Mouse (Mus musculus): ENCODE results near the gene Tmem132b. TPM values are rescaled to one million over a fixed set of nuclear protein-coding genes. Genes with fewer than 3 reads are reported as not detected.
A peak's percentile ranks its signal among the peaks of the same experiment; 100 is the strongest.

The Tmem132b gene
- polyA plus RNA-seq, 1 experiment from 2014 or later = not detected

DNA sequence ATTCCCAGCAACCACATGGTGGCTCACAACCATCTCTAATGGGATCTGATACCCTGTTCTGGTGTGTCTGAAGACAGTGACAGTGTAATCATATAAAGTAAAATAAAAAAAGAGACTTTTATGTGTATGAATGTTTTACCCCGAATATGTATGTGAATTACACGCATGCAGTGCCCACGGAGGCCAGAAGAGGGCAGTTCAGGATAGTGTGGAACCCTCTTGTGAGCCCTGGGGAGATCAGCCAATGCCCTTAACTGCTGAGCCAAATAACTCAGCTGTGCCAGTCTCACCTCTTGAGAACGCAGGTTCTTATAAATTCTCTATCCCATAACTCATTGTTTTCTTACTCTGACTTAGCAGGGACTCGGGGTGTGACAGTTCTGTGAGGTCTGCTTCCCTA is 12.9 kb upstream of the Tmem132b start:
- no peaks in the 10 kb centered on the region for H3K27me3 ChIP-seq
- H3K4me1 ChIP-seq (replicated peaks) = peaks cover 17% of the 10 kb centered on the region
- H3K4me2 ChIP-seq = no peak overlapping the region
- no peaks in the 10 kb centered on the region for H3K9me3 ChIP-seq (replicated peaks)
- H3K36me3 ChIP-seq = no peaks in the 10 kb centered on the region; the same call in 1 of the 2 replicates
- no peak for ATAC-seq (replicated peaks; ENCODE audit: insufficient number of reproducible peaks, insufficient read depth, low FRiP score, low read depth)
- no peak overlapping the region for H3K4me3 ChIP-seq
- H3K27ac ChIP-seq = no peak overlapping the region
- H3K9ac ChIP-seq = no peak overlapping the region
- 71% methylated on average over 5 of the region's 5 CpGs for WGBS

DNA sequence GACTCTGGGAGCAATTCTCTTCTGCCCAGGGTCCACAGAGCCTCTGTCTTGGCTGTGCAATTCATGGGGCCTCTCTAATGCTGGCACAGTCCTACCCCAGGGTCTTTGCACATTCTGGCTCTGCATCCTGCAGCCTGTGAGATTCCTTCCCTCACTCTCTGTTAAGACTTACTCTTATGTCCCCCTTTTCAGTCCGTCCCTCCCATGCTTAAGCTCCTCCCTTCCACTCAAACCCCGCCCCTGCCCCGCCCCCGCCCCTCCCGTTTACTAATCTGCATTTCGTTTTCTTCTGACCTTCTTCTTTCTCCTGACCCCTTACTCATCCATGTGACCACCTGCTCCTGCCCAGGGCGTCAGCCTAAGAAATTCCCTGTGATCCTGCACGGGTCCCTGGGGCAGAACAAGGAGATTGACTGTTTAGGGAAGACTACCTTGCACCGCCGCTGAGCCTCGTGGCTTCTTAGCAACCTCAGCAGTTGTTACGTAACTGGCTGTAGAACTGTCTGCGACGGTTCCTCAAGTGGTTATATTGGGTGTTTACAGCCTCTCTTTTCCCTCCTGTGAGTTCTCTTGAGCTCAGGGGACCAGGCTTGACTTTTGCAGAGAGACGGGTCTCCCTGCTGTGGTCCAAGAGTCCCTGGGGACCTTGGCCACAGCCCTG is 10.5 kb upstream of the Tmem132b start:
- Histone ChIP-seq H3K9ac (no peak overlapping the region), H3K9me3 (replicated peaks) (no peaks in the 10 kb centered on the region), H3K4me2 (no peak overlapping the region), H3K4me1 (replicated peaks) (peaks cover 17% of the 10 kb centered on the region), H3K36me3 (no peaks in the 10 kb centered on the region), H3K27ac (no peak overlapping the region), H3K4me3 (no peak overlapping the region), H3K27me3 (no peaks in the 10 kb centered on the region)
- 19% methylated on average over 15 of the region's 15 CpGs for WGBS
- no peak for ATAC-seq (replicated peaks; ENCODE audit: insufficient number of reproducible peaks, insufficient read depth, low FRiP score, low read depth)

DNA sequence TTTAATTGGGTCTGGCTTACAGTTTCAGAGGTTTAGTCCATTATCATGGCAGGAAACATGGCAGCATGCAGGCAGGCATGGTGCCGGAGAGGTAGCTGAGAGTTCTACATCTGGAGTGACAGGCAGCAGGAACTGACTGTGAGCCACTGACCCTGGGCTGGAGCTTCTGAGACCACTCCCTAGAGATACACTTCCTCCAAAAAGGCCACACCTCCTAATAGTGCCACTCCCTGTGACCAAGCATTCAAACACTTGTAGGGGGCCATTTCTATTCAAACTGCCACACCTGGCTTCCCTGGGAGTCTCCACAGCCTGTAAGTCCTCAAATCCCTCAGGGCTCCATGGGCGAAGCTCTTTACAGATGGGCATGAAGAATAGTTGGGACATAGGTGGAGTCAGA is 8.2 kb upstream of the Tmem132b start:
- no peaks in the 10 kb centered on the region for H3K9me3 ChIP-seq (replicated peaks)
- peaks cover 4% of the 10 kb centered on the region for H3K27me3 ChIP-seq
- no peak overlapping the region for H3K4me3 ChIP-seq
- no peaks in the 10 kb centered on the region for H3K36me3 ChIP-seq
- no peak overlapping the region for H3K9ac ChIP-seq
- peaks cover 7% of the 10 kb centered on the region for H3K4me1 ChIP-seq (replicated peaks)
- ATAC-seq (replicated peaks; ENCODE audit: insufficient number of reproducible peaks, insufficient read depth, low FRiP score, low read depth) = no peak
- 72% methylated on average over 2 of the region's 2 CpGs for WGBS
- no peak overlapping the region for H3K27ac ChIP-seq
- no peak overlapping the region for H3K4me2 ChIP-seq

DNA sequence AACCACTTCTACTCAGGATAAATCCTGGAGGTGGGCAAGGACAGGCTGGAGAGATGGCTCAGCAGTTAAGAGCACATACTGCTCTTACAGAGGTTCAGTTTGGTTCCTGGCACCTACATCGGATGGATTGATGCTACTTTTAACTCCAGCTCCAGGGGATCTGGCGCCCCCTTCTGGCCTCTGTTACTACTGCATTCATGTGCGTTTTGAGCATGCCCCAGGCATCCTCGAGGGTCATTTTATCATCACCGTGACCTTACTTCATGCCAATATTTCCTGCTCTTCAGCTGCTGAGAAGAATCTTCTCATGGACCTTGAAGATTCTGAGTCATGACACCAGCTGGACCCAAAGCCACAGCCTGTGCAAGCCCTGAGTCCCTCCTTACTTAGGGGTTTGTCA is 6.1 kb upstream of the Tmem132b start:
- no peaks in the 10 kb centered on the region for H3K9me3 ChIP-seq (replicated peaks)
- peaks cover 4% of the 10 kb centered on the region; the same call in 1 of the 2 replicates for H3K4me1 ChIP-seq (replicated peaks)
- 42% methylated on average over 5 of the region's 5 CpGs for WGBS
- H3K27ac ChIP-seq = no peak overlapping the region
- H3K9ac ChIP-seq = no peak overlapping the region
- H3K36me3 ChIP-seq = no peaks in the 10 kb centered on the region
- no peak for ATAC-seq (replicated peaks; ENCODE audit: insufficient number of reproducible peaks, insufficient read depth, low FRiP score, low read depth)
- H3K27me3 ChIP-seq = peaks cover 25% of the 10 kb centered on the region
- H3K4me2 ChIP-seq = no peak overlapping the region
- no peak overlapping the region for H3K4me3 ChIP-seq

GRCm38 (mm10) chr5:125526464-125526863 is 5.1 kb upstream of the Tmem132b start:
- Histone ChIP-seq H3K4me1 (replicated peaks) (peaks cover 5% of the 10 kb centered on the region), H3K36me3 (no peaks in the 10 kb centered on the region), H3K4me3 (no peak overlapping the region), H3K27me3 (peaks cover 33% of the 10 kb centered on the region), H3K9ac (no peak overlapping the region), H3K4me2 (no peak overlapping the region), H3K9me3 (replicated peaks) (no peaks in the 10 kb centered on the region), H3K27ac (no peak overlapping the region)
- ATAC-seq (replicated peaks; ENCODE audit: insufficient number of reproducible peaks, insufficient read depth, low FRiP score, low read depth) = no peak
- WGBS = 71% methylated on average over 4 of the region's 4 CpGs

- Histone ChIP-seq H3K36me3 (no peaks in the 10 kb centered on the region), H3K27ac (no peak overlapping the region), H3K4me2 (no peak overlapping the region), H3K4me1 (replicated peaks) (peaks cover 19% of the 10 kb centered on the region), H3K9ac (no peak overlapping the region), H3K27me3 (peaks cover 59% of the 10 kb centered on the region), H3K9me3 (replicated peaks) (no peaks in the 10 kb centered on the region), H3K4me3 (no peak overlapping the region)
- no peak for ATAC-seq (replicated peaks; ENCODE audit: insufficient number of reproducible peaks, insufficient read depth, low FRiP score, low read depth)
- WGBS = 3% methylated on average over 5 of the region's 5 CpGs
These were observed 2.5 kb upstream of the Tmem132b start for GRCm38 (mm10) chr5:125529109-125529508.

- Histone ChIP-seq H3K27me3 (peaks cover 87% of the 10 kb centered on the region), H3K36me3 (no peaks in the 10 kb centered on the region), H3K4me1 (replicated peaks) (peaks cover 19% of the 10 kb centered on the region), H3K9me3 (replicated peaks) (no peaks in the 10 kb centered on the region), H3K27ac (no peak overlapping the region), H3K9ac (0 out of 2 replicates have a peak overlapping the region, but pooled peaks have one; percentile 14), H3K4me3 (peak overlapping the region; percentile 53), H3K4me2 (peak overlapping the region; percentile 92)
- peak; percentile 15; the same call in 1 of the 2 replicates for ATAC-seq (replicated peaks; ENCODE audit: insufficient number of reproducible peaks, insufficient read depth, low FRiP score, low read depth)
- under 1% methylated on average over 30 of the region's 30 CpGs for WGBS
These were observed 594 bp downstream of the Tmem132b start for GRCm38 (mm10) chr5:125532191-125532544.

GRCm38 (mm10) chr5:125532545-125533224 is 1.1 kb downstream of the Tmem132b start:
- H3K9ac ChIP-seq = 0 out of 2 replicates have a peak overlapping the region, but pooled peaks have one; percentile 14
- H3K27ac ChIP-seq = no peak overlapping the region
- ATAC-seq (replicated peaks; ENCODE audit: insufficient number of reproducible peaks, insufficient read depth, low FRiP score, low read depth) = no peak

DNA sequence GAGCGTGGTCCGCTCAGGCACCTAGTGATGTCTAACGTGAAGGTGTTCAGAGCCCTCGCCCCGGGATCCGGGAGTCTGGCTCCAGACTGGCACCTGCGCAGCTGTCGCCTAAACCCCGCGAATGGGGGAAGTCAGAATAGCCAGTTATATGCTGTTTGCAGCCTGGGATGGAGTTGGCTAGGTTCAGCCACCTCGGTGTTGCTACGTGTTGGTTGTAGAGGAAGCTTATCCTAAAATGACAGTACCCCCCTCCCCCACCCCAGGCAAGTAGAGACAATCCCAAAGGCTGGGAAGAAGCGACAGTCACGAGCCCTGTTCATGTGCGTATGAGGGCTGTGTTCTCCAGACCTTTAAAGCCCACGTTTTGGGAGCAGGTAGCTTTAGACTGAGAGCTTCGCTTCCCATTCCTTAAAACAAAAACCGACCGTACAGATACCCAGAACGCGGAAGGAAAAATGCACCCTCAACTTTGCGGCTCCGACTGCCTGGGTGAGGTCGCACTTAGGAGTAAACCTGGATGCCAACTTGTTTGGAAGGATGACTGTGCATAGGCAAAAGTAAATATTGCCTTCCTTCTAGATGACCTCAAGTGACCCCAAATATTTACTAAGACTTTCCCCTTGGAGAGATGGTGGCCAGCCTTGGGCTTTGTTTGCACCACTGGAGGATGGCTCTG is 1.8 kb downstream of the Tmem132b start:
- Histone ChIP-seq H3K36me3 (no peaks in the 10 kb centered on the region), H3K27me3 (peaks cover 90% of the 10 kb centered on the region), H3K4me3 (peak overlapping the region; percentile 53), H3K9ac (no peak overlapping the region), H3K27ac (no peak overlapping the region), H3K4me2 (peak overlapping the region; percentile 92), H3K4me1 (replicated peaks) (peaks cover 19% of the 10 kb centered on the region), H3K9me3 (replicated peaks) (no peaks in the 10 kb centered on the region)
- no peak for ATAC-seq (replicated peaks; ENCODE audit: insufficient number of reproducible peaks, insufficient read depth, low FRiP score, low read depth)
- 4% methylated on average over 24 of the region's 24 CpGs for WGBS

More at GRCm38 (mm10) chr5:125532545-125533224, 1.1 kb downstream of the Tmem132b start:
- WGBS = under 1% methylated on average over 44 of the region's 64 CpGs
- H3K9me3 ChIP-seq (replicated peaks) = no peaks in the 10 kb centered on the region
- peak overlapping the region; percentile 92 for H3K4me2 ChIP-seq
- peaks cover 93% of the 10 kb centered on the region for H3K27me3 ChIP-seq
- H3K4me3 ChIP-seq = peak overlapping the region; percentile 53
- no peaks in the 10 kb centered on the region for H3K36me3 ChIP-seq
- H3K4me1 ChIP-seq (replicated peaks) = peaks cover 19% of the 10 kb centered on the region

GRCm38 (mm10) chr5:125534168-125534610 is 2.6 kb downstream of the Tmem132b start:
- Histone ChIP-seq H3K9ac (no peak overlapping the region), H3K9me3 (replicated peaks) (no peaks in the 10 kb centered on the region), H3K4me3 (no peak overlapping the region), H3K4me1 (replicated peaks) (peaks cover 15% of the 10 kb centered on the region), H3K27me3 (peaks cover 84% of the 10 kb centered on the region), H3K27ac (no peak overlapping the region), H3K4me2 (no peak overlapping the region), H3K36me3 (no peaks in the 10 kb centered on the region)
- WGBS = 10% methylated on average over 7 of the region's 7 CpGs
- ATAC-seq (replicated peaks; ENCODE audit: insufficient number of reproducible peaks, insufficient read depth, low FRiP score, low read depth) = no peak

- peaks cover 15% of the 10 kb centered on the region for H3K4me1 ChIP-seq (replicated peaks)
- H3K9ac ChIP-seq = no peak overlapping the region
- H3K27ac ChIP-seq = no peak overlapping the region
- peaks cover 81% of the 10 kb centered on the region for H3K27me3 ChIP-seq
- 3% methylated on average over 26 of the region's 26 CpGs for WGBS
- no peaks in the 10 kb centered on the region for H3K36me3 ChIP-seq
- H3K9me3 ChIP-seq (replicated peaks) = no peaks in the 10 kb centered on the region
- no peak overlapping the region for H3K4me3 ChIP-seq
- ATAC-seq (replicated peaks; ENCODE audit: insufficient number of reproducible peaks, insufficient read depth, low FRiP score, low read depth) = no peak
- H3K4me2 ChIP-seq = no peak overlapping the region
These were observed 3.2 kb downstream of the Tmem132b start for GRCm38 (mm10) chr5:125534611-125535324.
